Mouse (Mus musculus) heart, embryonic 12.5 days (tissue): Measurements from ENCODE around the gene Det1. TPM values are rescaled to one million over a fixed set of nuclear protein-coding genes. Genes with fewer than 3 reads are reported as not detected.

Experiments
- ATAC-seq: fragments of 200-750 bp; cut with Nextera tagmentation; 2 replicates; pipeline ENCODE4 v1.8.0; 2017; ENCODE audit warnings: moderate TSS enrichment, moderate library complexity; ENCODE audit not compliant: insufficient number of reproducible peaks, low FRiP score
- H3K27ac ChIP-seq: fragments of 300-500 bp; sonication (generic); 2 replicates; pipeline ENCODE4 v1.5.1; 2016; ENCODE audit warnings: mild to moderate bottlenecking, moderate library complexity; ENCODE audit not compliant: poor library complexity, severe bottlenecking
- H3K27me3 ChIP-seq: fragments of 300-500 bp; sonication (generic); replicated peaks from 2 replicates; pipeline ENCODE4 v1.6.1; 2016; ENCODE audit warnings: mild to moderate bottlenecking, moderate library complexity
- H3K36me3 ChIP-seq: fragments of 300-500 bp; sonication (generic); 2 replicates; pipeline ENCODE4 v1.6.1; 2016; ENCODE audit warnings: mild to moderate bottlenecking, moderate library complexity
- H3K4me1 ChIP-seq: fragments of 300-500 bp; sonication (generic); replicated peaks from 2 replicates; pipeline ENCODE4 v1.6.1; 2016; ENCODE audit warnings: mild to moderate bottlenecking
- H3K4me2 ChIP-seq: fragments of 300-500 bp; sonication (generic); 2 replicates; pipeline ENCODE4 v1.6.1; 2016; ENCODE audit warnings: mild to moderate bottlenecking, moderate library complexity
- H3K4me3 ChIP-seq: fragments of 300-500 bp; sonication (generic); 2 replicates; pipeline ENCODE4 v1.5.1; 2016; ENCODE audit warnings: mild to moderate bottlenecking
- H3K9ac ChIP-seq: fragments of 300-500 bp; sonication (generic); 2 replicates; pipeline ENCODE4 v1.6.1; 2016; ENCODE audit warnings: mild to moderate bottlenecking, moderate library complexity
- H3K9me3 ChIP-seq: fragments of 300-500 bp; sonication (generic); replicated peaks from 2 replicates; pipeline ENCODE4 v1.6.1; 2016; ENCODE audit warnings: mild to moderate bottlenecking, moderate library complexity
- WGBS: fragments of 180-500 bp; shearing (Covaris S2); methylation state at CpG from one replicate; pipeline ENCODE4 v1.1.7; 2016; 5-methylcytosine and 5-hydroxymethylcytosine counted together
- polyA plus RNA-seq: library from polyadenylated mRNA; unstranded; fragments of >200 nt; fragmentation: Nextera tagmentation; extraction: Ambion mirVana; gene quantifications from 2 replicates; pipeline ENCODE4 v1.2.1, GENCODE M21; 2016

Det1 gene
- polyA plus RNA-seq, result 11.6 and 12.4 TPM in 2 replicates

GRCm38 (mm10) chr7:78846737-78847434, at the start of gene Det1:
Det1 (minus strand) TSS chr7:78847263.
- Histone ChIP-seq H3K36me3 (peaks cover 22% of the 10 kb centered on the region), H3K27me3 (no peaks in the 10 kb centered on the region; the same call in 1 of the 2 replicates), H3K4me3 (peak within 1 kb of the TSS; percentile 84), H3K27ac (peak within 1 kb of the TSS; percentile 38; the same call in 1 of the 2 replicates), H3K9me3 (no peaks in the 10 kb centered on the region), H3K9ac (peak within 1 kb of the TSS; percentile 82), H3K4me1 (peaks cover 8% of the 10 kb centered on the region), H3K4me2 (peak within 1 kb of the TSS; percentile 70)
- WGBS, result under 1% methylated on average over 54 of the region's 54 CpGs
- ATAC-seq, result peak; percentile 87

GRCm38 (mm10) chr7:78895653-78896333, 48.7 kb upstream of the Det1 start, which contains the start of gene Aen:
Aen (plus strand) TSS chr7:78895854.
- 1% methylated on average over 53 of the region's 53 CpGs for WGBS
- no peak within 1 kb of the TSS for H3K27ac ChIP-seq
- peaks cover 14% of the 10 kb centered on the region for H3K36me3 ChIP-seq

GRCm38 (mm10) chr7:78895021-78895652, 48.1 kb upstream of the Det1 start:
- no peak overlapping the region for H3K27ac ChIP-seq
- H3K4me2 ChIP-seq, result peak overlapping the region; percentile 98
- H3K36me3 ChIP-seq, result peaks cover 14% of the 10 kb centered on the region
- H3K4me1 ChIP-seq, result peaks cover 18% of the 10 kb centered on the region
- WGBS, result 46% methylated on average over 13 of the region's 13 CpGs
- no peak for ATAC-seq
- peaks cover 10% of the 10 kb centered on the region for H3K27me3 ChIP-seq
- peak overlapping the region; percentile 96 for H3K4me3 ChIP-seq
- no peaks in the 10 kb centered on the region; the same call in 1 of the 2 replicates for H3K9me3 ChIP-seq
- peak overlapping the region; percentile 67 for H3K9ac ChIP-seq

More at GRCm38 (mm10) chr7:78895653-78896333, 48.7 kb upstream of the Det1 start, which contains the start of gene Aen:
- peak within 1 kb of the TSS; percentile 81 for H3K9ac ChIP-seq
- H3K4me1 ChIP-seq, result peaks cover 18% of the 10 kb centered on the region
- H3K4me3 ChIP-seq, result peak within 1 kb of the TSS; percentile 96
- peak within 1 kb of the TSS; percentile 98 for H3K4me2 ChIP-seq
- H3K27me3 ChIP-seq, result 0 out of 2 replicates have a peak, but pooled peaks cover 6% of the 10 kb centered on the region
- ATAC-seq, result peak; percentile 98
- no peaks in the 10 kb centered on the region; the same call in 1 of the 2 replicates for H3K9me3 ChIP-seq

GRCm38 (mm10) chr7:78893917-78894316, 46.9 kb upstream of the Det1 start:
- peaks cover 18% of the 10 kb centered on the region for H3K4me1 ChIP-seq
- H3K27me3 ChIP-seq, result peaks cover 22% of the 10 kb centered on the region
- ATAC-seq, result no peak
- no peaks in the 10 kb centered on the region; the same call in 1 of the 2 replicates for H3K9me3 ChIP-seq
- H3K36me3 ChIP-seq, result peaks cover 14% of the 10 kb centered on the region
- H3K4me2 ChIP-seq, result no peak overlapping the region
- no peak overlapping the region for H3K4me3 ChIP-seq
- WGBS, result 65% methylated on average over 10 of the region's 10 CpGs
- H3K9ac ChIP-seq, result no peak overlapping the region
- H3K27ac ChIP-seq, result no peak overlapping the region

GRCm38 (mm10) chr7:78890641-78891040, 43.6 kb upstream of the Det1 start:
- Histone ChIP-seq H3K9me3 (no peaks in the 10 kb centered on the region), H3K4me3 (no peak overlapping the region), H3K36me3 (no peaks in the 10 kb centered on the region), H3K4me2 (no peak overlapping the region), H3K9ac (no peak overlapping the region), H3K27me3 (peaks cover 55% of the 10 kb centered on the region), H3K27ac (no peak overlapping the region), H3K4me1 (0 out of 2 replicates have a peak, but pooled peaks cover 2% of the 10 kb centered on the region)
- 2% methylated on average over 16 of the region's 16 CpGs for WGBS
- ATAC-seq, result no peak

- WGBS, result 70% methylated on average over 9 of the region's 9 CpGs
- Histone ChIP-seq H3K4me3 (no peak overlapping the region), H3K36me3 (no peaks in the 10 kb centered on the region), H3K27me3 (peaks cover 82% of the 10 kb centered on the region), H3K27ac (no peak overlapping the region), H3K4me1 (peaks cover 8% of the 10 kb centered on the region), H3K9ac (no peak overlapping the region), H3K4me2 (no peak overlapping the region), H3K9me3 (no peaks in the 10 kb centered on the region)
- ATAC-seq, result no peak
These were observed 40.4 kb upstream of the Det1 start for GRCm38 (mm10) chr7:78887431-78887842.

- Histone ChIP-seq H3K9me3 (no peaks in the 10 kb centered on the region), H3K36me3 (no peaks in the 10 kb centered on the region)
- 71% methylated on average over 4 of the region's 4 CpGs for WGBS
These were observed 39.4 kb upstream of the Det1 start for GRCm38 (mm10) chr7:78886496-78886895.

GRCm38 (mm10) chr7:78885404-78885803, 38.3 kb upstream of the Det1 start:
- H3K9me3 ChIP-seq, result no peaks in the 10 kb centered on the region
- no peak overlapping the region for H3K9ac ChIP-seq
- no peak overlapping the region for H3K4me3 ChIP-seq
- ATAC-seq, result no peak
- WGBS, result 80% methylated on average over 5 of the region's 5 CpGs
- H3K27me3 ChIP-seq, result peaks cover 93% of the 10 kb centered on the region
- H3K27ac ChIP-seq, result no peak overlapping the region
- no peaks in the 10 kb centered on the region for H3K36me3 ChIP-seq
- no peak overlapping the region for H3K4me2 ChIP-seq
- H3K4me1 ChIP-seq, result peaks cover 14% of the 10 kb centered on the region

More at GRCm38 (mm10) chr7:78886496-78886895, 39.4 kb upstream of the Det1 start:
- no peak overlapping the region for H3K4me2 ChIP-seq
- no peak overlapping the region for H3K4me3 ChIP-seq
- peaks cover 92% of the 10 kb centered on the region for H3K27me3 ChIP-seq
- H3K27ac ChIP-seq, result no peak overlapping the region
- no peak for ATAC-seq
- H3K4me1 ChIP-seq, result peaks cover 14% of the 10 kb centered on the region
- no peak overlapping the region for H3K9ac ChIP-seq

- H3K4me2 ChIP-seq, result no peak overlapping the region
- no peaks in the 10 kb centered on the region for H3K9me3 ChIP-seq
- no peak for ATAC-seq
- H3K27ac ChIP-seq, result no peak overlapping the region
- WGBS, result 19% methylated on average over 6 of the region's 6 CpGs
- H3K36me3 ChIP-seq, result no peaks in the 10 kb centered on the region
- H3K4me1 ChIP-seq, result peaks cover 14% of the 10 kb centered on the region
- no peak overlapping the region for H3K9ac ChIP-seq
- no peak overlapping the region for H3K4me3 ChIP-seq
- H3K27me3 ChIP-seq, result peaks cover 93% of the 10 kb centered on the region
These were observed 37.1 kb upstream of the Det1 start for GRCm38 (mm10) chr7:78884139-78884538.

- 23% methylated on average over 8 of the region's 8 CpGs for WGBS
- H3K9me3 ChIP-seq, result no peaks in the 10 kb centered on the region
- H3K4me3 ChIP-seq, result no peak overlapping the region
- no peak for ATAC-seq
- no peak overlapping the region for H3K27ac ChIP-seq
- H3K36me3 ChIP-seq, result no peaks in the 10 kb centered on the region
- H3K4me2 ChIP-seq, result no peak overlapping the region
- peaks cover 90% of the 10 kb centered on the region for H3K27me3 ChIP-seq
- H3K4me1 ChIP-seq, result peaks cover 14% of the 10 kb centered on the region
- H3K9ac ChIP-seq, result no peak overlapping the region
These were observed 36.6 kb upstream of the Det1 start for GRCm38 (mm10) chr7:78883726-78884060.
